Mouse (Mus musculus) CD8-positive naive resting alpha-beta T cell, adult 2 months (primary cell): ENCODE results near the gene Gm10439.
"Not testable (repeated sequence)": the region's sequence is repeated elsewhere in the genome, so short reads cannot be mapped to it uniquely, and the experiment has no call there.

Source experiments
- DNase-seq, 2 experiments: peaks; one replicate each; pipeline ENCODE4 v3.0.0; 2022; ENCODE audit warnings: low read depth in 2 of 2, low spot score in 2 of 2

The Gm10439 gene

DNA sequence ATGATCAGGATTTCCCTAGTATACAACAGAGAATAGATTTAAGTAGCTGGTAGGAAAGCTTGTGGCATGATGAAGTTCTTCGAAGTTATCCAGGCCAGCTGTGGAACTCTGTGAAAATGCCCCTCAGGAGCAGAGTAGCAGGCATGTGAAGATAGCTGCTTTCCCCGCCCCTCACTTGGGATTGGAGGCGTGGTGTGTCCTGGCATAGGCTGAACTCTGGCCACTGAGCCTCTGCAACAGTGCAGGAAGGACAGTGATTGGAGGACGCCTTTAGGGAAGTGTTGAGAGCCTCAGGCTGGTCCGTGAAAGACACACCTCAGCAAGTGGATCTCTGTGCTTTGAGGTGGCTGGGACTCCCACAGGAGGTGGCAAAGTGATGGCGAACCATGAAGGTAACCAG lies at the start of gene Gm10439:
Gene Gm10439 (plus strand): TSS at position 301 of the 400 bp plus-strand sequence.
- not testable (repeated sequence) for DNase-seq
